Mouse (Mus musculus) lung, postnatal 0 days (tissue): ENCODE measurements around the gene Arhgef15.

Source experiments
- CTCF ChIP-seq: IDR thresholded peaks from 2 replicates; pipeline ENCODE4 v1.5.1; 2016; ENCODE audit warnings: antibody characterized with exemption, mild to moderate bottlenecking
- EP300 ChIP-seq: IDR thresholded peaks from 2 replicates; pipeline ENCODE4 v1.6.1; 2016; ENCODE audit warnings: antibody characterized with exemption, mild to moderate bottlenecking, control low read depth

DNA sequence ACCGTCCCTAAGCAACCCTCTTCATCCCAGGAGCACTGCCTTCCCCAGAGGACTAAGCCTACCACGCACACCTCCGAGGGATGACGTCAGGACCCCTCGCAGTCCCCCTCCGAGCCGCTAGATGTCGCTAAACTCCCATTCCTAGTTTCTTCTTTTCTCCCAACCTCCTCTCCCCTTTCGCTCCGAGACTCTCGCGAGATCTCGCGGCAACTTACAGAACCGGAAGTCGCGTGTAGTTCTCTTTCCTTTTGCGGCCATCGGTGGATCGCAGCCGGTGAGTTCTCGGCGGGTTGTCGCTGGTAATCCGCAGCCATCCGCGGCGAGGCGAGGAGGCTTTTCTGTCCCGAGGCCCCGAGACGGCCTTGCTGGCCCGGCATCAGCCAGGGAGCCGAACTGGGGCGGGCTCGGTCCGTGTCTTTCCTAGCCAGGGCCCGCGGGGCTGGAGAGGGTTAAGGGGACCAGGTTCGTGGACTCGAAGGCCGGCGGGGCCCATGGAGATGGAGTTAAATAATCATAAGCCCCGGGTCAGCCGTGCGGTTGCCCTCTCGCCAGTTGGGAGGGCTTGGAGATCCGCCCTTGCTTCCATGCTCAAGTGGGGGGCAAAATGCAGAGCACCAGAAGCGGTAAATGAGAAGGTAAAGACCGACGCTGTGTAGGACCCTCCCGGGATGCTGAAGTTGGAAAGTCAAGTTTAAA lies 55.8 kb downstream of the Arhgef15 start, which contains the start of gene Rpl26:
- TF ChIP-seq CTCF, result peak; percentile 98
- peak; percentile 96 for TF ChIP-seq EP300
